Mouse (Mus musculus): ENCODE data around the gene Agpat3.

Gene Agpat3

GRCm38 (mm10) chr10:78324556-78325164 lies 27.6 kb downstream of the Agpat3 start:
- no peak for DNase-seq (ENCODE audit: low read depth, low spot score)

GRCm38 (mm10) chr10:78323214-78323880 lies 28.9 kb downstream of the Agpat3 start:
- DNase-seq (ENCODE audit: low read depth, low spot score): no peak

- DNase-seq (ENCODE audit: low read depth, low spot score): no peak
Measured at GRCm38 (mm10) chr10:78322806-78323205, 29.5 kb downstream of the Agpat3 start.

GRCm38 (mm10) chr10:78321133-78321757 lies 31.0 kb downstream of the Agpat3 start:
- DNase-seq (ENCODE audit: low read depth, low spot score): no peak

- no peak for DNase-seq (ENCODE audit: low read depth, low spot score)
Measured at GRCm38 (mm10) chr10:78320526-78320925, 31.8 kb downstream of the Agpat3 start.

- no peak for DNase-seq (ENCODE audit: low read depth, low spot score)
Measured at GRCm38 (mm10) chr10:78319940-78320339, 32.3 kb downstream of the Agpat3 start.

GRCm38 (mm10) chr10:78317270-78317923 lies 34.9 kb downstream of the Agpat3 start:
- DNase-seq (ENCODE audit: low read depth, low spot score): no peak

DNA sequence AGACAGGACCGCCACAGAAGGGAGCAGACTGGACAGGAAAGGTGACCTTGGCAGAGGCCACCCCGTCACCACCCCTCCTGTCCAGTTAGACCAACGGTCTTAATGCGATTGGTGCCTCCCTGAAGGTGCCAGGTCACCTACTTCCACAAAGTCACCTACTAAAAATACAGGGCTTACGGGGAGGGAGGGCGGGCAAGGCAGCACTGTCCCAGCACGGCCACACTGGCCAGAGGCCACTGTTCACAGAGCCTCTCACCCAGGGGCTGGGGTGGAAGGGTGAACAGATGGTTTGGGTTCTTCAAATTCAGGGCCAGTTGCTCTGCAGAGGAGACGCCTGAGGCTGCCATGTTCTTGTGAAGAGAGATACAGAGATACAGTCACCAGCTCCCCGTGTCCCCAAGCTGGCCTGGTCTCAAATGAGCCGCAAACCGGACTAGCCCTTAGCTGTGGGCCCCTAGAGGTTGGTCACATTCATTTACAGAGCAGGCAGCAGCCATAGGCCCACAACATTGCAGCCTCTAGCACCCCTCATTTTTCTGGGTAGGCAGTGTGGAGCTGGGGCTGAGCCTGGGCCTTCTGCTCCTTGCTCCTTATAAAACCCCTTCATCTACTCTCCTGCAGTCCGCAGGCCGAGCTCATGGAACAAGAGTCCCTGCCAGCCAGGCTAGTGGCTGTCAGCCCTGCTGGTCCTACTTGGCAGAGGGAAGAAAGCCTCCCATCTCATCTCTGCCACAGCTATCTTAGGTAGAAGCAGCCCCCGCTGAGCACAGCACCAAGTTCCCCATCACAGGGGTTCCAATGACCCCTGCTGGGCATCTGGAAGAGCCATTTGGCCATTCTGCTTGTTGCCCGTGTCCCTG lies 35.8 kb downstream of the Agpat3 start:
- DNase-seq (ENCODE audit: low read depth, low spot score): peak; percentile 82

DNA sequence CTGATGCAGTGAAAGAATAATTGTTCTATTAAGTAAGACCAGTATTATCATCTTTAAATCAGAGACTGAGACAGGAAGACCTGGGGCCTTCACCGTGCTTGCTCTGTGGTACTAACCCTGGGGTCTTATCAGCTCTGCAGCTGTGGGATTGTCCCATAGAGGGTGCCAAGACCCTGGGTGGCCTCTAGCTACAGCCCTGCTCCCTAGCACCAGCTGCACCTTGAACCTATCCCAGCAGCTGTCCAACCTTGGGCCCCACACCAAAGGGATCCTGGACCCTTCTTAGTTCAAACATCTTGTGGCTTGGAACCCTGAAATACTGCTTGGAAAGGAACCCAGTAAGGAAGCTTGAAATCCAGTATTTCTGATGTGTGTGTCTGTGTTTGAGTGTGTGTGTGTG lies 37.1 kb downstream of the Agpat3 start:
- DNase-seq (ENCODE audit: low read depth, low spot score): no peak

- DNase-seq (ENCODE audit: low read depth, low spot score): no peak
Measured at GRCm38 (mm10) chr10:78311886-78312635, 40.2 kb downstream of the Agpat3 start.

DNA sequence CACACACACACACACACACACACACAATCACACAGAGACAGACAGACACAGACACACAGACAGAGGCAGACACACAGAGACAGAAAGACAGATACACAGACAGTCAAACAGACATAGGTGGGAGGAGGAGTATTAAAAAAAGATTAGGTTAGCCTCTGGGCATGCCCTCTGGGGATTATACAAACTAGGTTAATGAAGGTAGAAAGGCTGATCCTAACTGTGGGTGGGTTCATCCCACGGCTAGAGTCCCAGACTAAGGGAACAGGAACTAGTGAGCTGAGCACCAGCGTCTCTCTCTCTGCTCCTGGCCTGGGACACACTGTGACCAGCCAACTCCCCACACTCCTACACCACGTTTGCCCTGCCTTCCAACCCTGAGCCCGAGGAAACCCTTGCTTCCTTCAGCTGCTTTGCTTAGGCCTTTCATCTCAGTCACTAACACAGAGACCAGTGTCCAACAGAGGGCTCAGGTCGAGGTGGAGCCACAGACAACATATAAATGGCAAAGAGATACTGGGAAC lies 41.5 kb downstream of the Agpat3 start:
- peak; percentile 79 for DNase-seq (ENCODE audit: low read depth, low spot score)

- DNase-seq (ENCODE audit: low read depth, low spot score): no peak
Measured at GRCm38 (mm10) chr10:78308617-78309016, 43.7 kb downstream of the Agpat3 start.

DNA sequence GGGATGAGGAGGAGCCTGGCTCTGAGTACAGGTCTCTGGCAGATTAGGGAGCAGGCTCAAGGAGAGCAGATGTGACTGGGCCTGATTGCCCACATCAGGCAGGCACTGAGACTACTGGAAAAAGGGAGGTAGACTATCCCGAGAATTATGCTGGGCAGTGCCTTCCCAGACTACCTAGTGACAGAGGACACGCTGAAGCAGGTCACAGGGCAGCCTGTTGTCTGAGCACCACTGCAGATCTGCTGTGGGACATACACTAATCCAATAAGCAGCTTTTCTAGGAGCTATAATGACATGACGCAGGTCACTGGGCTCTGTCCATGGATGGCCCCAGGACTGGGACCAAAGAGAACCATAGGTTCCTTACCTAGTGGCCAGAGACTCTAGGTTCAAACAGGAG lies 44.9 kb downstream of the Agpat3 start:
- DNase-seq (ENCODE audit: low read depth, low spot score): peak; percentile 88

GRCm38 (mm10) chr10:78306027-78306426 lies 46.3 kb downstream of the Agpat3 start:
- DNase-seq (ENCODE audit: low read depth, low spot score): no peak

DNA sequence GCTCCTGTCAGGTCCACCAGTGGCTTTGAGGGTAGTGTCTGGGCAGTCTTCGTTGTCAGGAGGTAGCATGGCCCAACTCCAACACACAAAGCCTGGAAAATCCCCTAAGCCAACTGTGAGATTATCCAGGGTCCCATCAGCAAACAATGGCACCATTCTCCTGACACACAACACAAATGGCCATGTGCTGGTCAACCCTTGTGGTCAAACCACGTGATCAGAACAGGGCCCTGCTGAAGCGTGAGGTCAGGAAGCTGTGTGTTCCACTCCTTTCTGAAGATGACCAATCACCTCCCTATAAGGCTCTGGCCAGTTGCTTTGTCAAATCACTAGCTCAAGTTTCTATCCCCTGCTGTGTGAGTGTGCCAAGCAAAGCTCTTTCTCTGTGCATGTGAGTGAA lies 47.3 kb downstream of the Agpat3 start:
- DNase-seq (ENCODE audit: low read depth, low spot score): no peak

DNA sequence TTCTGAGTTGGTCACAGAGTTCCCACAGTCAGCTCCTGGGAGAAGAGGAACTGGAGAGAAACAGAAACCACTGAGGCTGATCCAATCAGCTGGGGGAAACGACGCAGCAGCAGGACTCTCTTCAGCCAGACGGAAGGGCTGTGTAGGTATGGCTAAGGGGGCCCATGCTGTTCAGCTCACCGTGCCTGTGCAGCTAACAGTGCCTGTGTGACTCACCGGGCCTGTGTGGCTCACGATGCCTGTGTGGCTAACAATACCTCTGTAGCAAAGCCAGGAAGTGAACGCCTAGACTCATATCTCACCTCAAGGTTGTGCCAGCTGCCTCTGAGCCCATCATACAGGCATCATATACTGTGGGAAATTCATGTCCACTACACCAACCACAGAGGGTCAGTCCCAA lies 48.6 kb downstream of the Agpat3 start:
- DNase-seq (ENCODE audit: low read depth, low spot score): no peak

- no peak for DNase-seq (ENCODE audit: low read depth, low spot score)
Measured at GRCm38 (mm10) chr10:78300061-78300460, 52.2 kb downstream of the Agpat3 start.

- no peak for DNase-seq (ENCODE audit: low read depth, low spot score)
Measured at GRCm38 (mm10) chr10:78298651-78299644, 53.3 kb downstream of the Agpat3 start.

Data from retina, adult 2 months (tissue).